Mouse (Mus musculus) small intestine, adult 2 months (tissue): Measurements from ENCODE around the gene Ppp2r5c.

Source experiments
- CTCF ChIP-seq: fragments of 200-500 bp; IDR thresholded peaks from 2 replicates; pipeline ENCODE4 v1.5.1; 2012; ENCODE audit warnings: low read depth, mild to moderate bottlenecking, control low read depth, inconsistent platforms, low read length, moderate library complexity, mixed read lengths; ENCODE audit not compliant: insufficient replicate concordance, insufficient read length; ENCODE audit errors: extremely low read depth
- POLR2A ChIP-seq: fragments of 200-500 bp; IDR thresholded peaks from 2 replicates; pipeline ENCODE4 v1.6.1; 2012; ENCODE audit warnings: low read depth, mild to moderate bottlenecking, control low read depth, inconsistent platforms, low read length, moderate library complexity

GRCm38 (mm10) chr12:110556861-110557628, 110.1 kb downstream of the Ppp2r5c start:
- TF ChIP-seq CTCF (no peak), POLR2A (no peak)
